Mouse (Mus musculus) midbrain, embryonic 14.5 days (tissue): Measurements from ENCODE around the gene Tcp11. TPM values are rescaled to one million over a fixed set of nuclear protein-coding genes. Genes with fewer than 3 reads are reported as not detected.

Experiments
- ATAC-seq: fragments of 200-750 bp; cut with Nextera tagmentation; 2 replicates; pipeline ENCODE4 v1.8.0; 2017; ENCODE audit warnings: moderate number of reproducible peaks, moderate library complexity; ENCODE audit not compliant: low FRiP score, low TSS enrichment
- DNase-seq: peaks from one replicate; pipeline ENCODE4 v3.0.0-alpha.2; 2015
- H3K27ac ChIP-seq: fragments of 300-500 bp; sonication (generic); replicated peaks from 2 replicates; pipeline ENCODE4 v1.5.1; 2014; ENCODE audit warnings: mild to moderate bottlenecking, low read depth, low read length, moderate library complexity
- H3K27me3 ChIP-seq: fragments of 300-500 bp; sonication (generic); 2 replicates; pipeline ENCODE4 v1.6.1; 2014; ENCODE audit warnings: low read length, control low read depth, mixed read lengths; ENCODE audit not compliant: control insufficient read depth, insufficient read depth
- H3K36me3 ChIP-seq: fragments of 300-500 bp; sonication (generic); 2 replicates; pipeline ENCODE4 v1.6.1; 2014; ENCODE audit warnings: low read length, control low read depth; ENCODE audit not compliant: control insufficient read depth, insufficient read depth
- H3K4me1 ChIP-seq: fragments of 300-500 bp; sonication (generic); 2 replicates; pipeline ENCODE4 v1.6.1; 2014; ENCODE audit warnings: mild to moderate bottlenecking, antibody characterized with exemption, low read length, control low read depth; ENCODE audit not compliant: control insufficient read depth, insufficient read depth
- H3K4me2 ChIP-seq: fragments of 300-500 bp; sonication (generic); 2 replicates; pipeline ENCODE4 v1.6.1; 2014; ENCODE audit warnings: mild to moderate bottlenecking, low read length, moderate library complexity
- H3K4me3 ChIP-seq: fragments of 300-500 bp; sonication (generic); replicated peaks from 2 replicates; pipeline ENCODE4 v1.5.1; 2014; ENCODE audit warnings: low read depth, low read length
- H3K9ac ChIP-seq: fragments of 300-500 bp; sonication (generic); replicated peaks from 2 replicates; pipeline ENCODE4 v1.6.1; 2014; ENCODE audit warnings: mild to moderate bottlenecking, low read length, moderate library complexity
- H3K9me3 ChIP-seq: fragments of 300-500 bp; sonication (generic); 2 replicates; pipeline ENCODE4 v1.6.1; 2016; ENCODE audit warnings: low read length, control low read depth, mixed read lengths; ENCODE audit not compliant: control insufficient read depth
- WGBS: fragments of 180-500 bp; shearing (Covaris S2); extraction: QIAGEN DNeasy Blood & Tissue Kit; methylation state at CpG from one replicate; pipeline ENCODE4 v1.1.7; 2014; 5-methylcytosine and 5-hydroxymethylcytosine counted together
- polyA plus RNA-seq: library from polyadenylated mRNA; unstranded; fragments of >200 nt; fragmentation: Nextera tagmentation; extraction: Ambion mirVana; gene quantifications from 2 replicates; pipeline ENCODE4 v1.2.1, GENCODE M21; 2014

Gene Tcp11
- polyA plus RNA-seq, 1 experiment from 2014 or later: 0.88 TPM

DNA sequence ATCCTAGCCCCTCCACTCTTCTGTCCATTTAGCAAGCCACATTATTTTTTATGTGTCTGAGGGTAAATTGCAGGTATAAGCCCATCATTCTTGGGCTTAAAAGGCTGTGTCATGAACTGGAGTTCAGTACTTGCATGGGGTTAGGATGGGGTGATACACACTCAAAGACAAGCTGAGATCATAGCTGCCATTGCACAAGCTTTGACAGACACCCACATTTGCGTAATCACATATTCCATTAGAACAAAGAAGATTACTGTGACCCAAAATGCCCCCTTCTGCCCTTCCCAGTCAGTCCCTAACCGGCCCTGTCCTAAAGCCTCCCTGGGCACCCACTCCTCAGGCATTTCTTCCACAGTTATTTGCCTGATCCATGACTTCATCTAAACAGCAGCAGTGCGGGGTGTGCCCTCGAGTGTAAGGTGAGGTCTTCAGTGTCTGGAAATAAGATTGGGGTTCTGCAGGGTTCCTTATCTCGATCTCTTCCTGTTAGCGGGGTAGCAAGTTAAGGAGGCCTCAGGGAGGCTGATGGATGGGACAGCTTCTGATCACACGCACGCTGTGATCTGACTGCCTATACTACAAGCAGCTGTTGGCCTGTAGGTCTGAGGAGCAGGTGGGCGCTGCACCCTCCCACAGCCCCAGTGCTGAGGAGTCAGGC is 49.0 kb downstream of the Tcp11 start:
- H3K4me3 ChIP-seq: no peak overlapping the region
- no peaks in the 10 kb centered on the region for H3K9me3 ChIP-seq
- no peak overlapping the region for H3K9ac ChIP-seq
- DNase-seq (no peak), ATAC-seq (no peak)
- 81% methylated on average over 9 of the region's 9 CpGs for WGBS
- no peak overlapping the region for H3K27ac ChIP-seq
- H3K36me3 ChIP-seq: no peaks in the 10 kb centered on the region
- no peak overlapping the region for H3K4me2 ChIP-seq
- peaks cover 12% of the 10 kb centered on the region for H3K4me1 ChIP-seq
- no peaks in the 10 kb centered on the region for H3K27me3 ChIP-seq

DNA sequence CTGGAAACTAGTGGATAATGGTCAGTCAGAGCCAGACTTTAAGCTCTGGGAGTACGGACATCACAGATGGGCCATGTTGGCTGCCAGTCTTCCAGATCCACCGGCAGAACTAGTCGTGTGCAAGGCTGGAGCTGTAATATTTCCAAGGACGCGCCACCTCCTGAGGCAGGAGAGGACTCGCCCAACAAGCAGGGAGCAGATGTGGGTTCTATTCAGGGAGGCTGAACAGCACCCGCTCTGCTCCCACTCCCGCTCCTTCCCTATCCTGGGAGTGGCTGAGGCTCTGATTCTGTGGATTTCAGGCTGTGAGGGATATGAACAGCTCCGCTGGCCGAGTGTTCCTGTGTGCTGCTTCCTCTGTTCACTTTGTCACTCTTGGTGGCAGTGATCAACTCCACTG is 50.0 kb downstream of the Tcp11 start:
- no peaks in the 10 kb centered on the region for H3K27me3 ChIP-seq
- H3K9me3 ChIP-seq: no peaks in the 10 kb centered on the region
- ATAC-seq (no peak), DNase-seq (no peak)
- WGBS: 92% methylated on average over 10 of the region's 10 CpGs
- H3K27ac ChIP-seq: no peak overlapping the region
- no peak overlapping the region for H3K9ac ChIP-seq
- H3K36me3 ChIP-seq: no peaks in the 10 kb centered on the region
- H3K4me1 ChIP-seq: peaks cover 17% of the 10 kb centered on the region
- H3K4me3 ChIP-seq: no peak overlapping the region
- H3K4me2 ChIP-seq: no peak overlapping the region

DNA sequence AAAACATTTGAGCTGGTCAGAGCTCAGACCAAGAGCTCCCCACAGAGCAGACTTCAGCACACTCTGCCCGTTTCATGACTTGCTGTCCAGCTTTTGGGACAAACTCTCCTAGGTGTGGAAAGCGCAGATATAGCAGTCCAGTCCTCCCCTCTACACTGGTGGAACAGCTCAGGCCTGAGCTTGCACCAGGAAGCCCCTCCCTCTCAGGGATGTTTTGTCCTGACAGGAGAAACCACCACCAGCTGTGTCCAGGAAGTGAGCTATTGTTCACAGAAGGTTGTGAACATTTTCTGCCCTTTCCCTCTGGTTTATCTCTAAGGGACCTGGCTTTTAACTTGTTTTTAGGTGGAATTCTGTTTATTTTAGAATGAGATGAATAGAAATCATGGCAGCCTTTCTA is 51.1 kb downstream of the Tcp11 start:
- H3K4me2 ChIP-seq: no peak overlapping the region
- no peaks in the 10 kb centered on the region for H3K9me3 ChIP-seq
- H3K27ac ChIP-seq: no peak overlapping the region
- DNase-seq: no peak
- H3K4me1 ChIP-seq: peaks cover 20% of the 10 kb centered on the region
- WGBS: 64% methylated on average over 2 of the region's 2 CpGs
- no peaks in the 10 kb centered on the region for H3K27me3 ChIP-seq
- no peak for ATAC-seq
- no peak overlapping the region for H3K4me3 ChIP-seq
- no peaks in the 10 kb centered on the region for H3K36me3 ChIP-seq
- H3K9ac ChIP-seq: no peak overlapping the region

DNA sequence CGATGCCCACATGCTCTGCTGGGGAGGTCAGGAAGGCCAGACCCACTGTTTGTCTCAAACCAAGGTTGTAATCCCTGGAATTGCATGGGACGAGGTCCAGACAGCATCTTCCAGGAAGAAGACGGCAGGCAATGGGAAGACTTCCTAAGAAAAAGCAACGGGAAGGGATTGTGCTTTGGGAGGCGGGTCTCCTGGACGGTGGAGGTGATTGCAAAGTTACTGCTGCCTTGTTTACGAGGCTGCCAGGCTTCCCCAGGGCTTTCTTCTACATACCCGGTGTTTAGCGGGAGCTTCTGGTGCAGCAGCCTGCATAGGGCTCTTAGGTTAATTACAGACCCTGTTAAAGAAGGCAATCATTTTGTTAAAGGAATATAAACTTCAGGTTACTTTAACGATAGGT is 52.2 kb downstream of the Tcp11 start:
- Histone ChIP-seq H3K36me3 (no peaks in the 10 kb centered on the region), H3K27me3 (no peaks in the 10 kb centered on the region), H3K9me3 (no peaks in the 10 kb centered on the region), H3K9ac (no peak overlapping the region), H3K4me2 (no peak overlapping the region), H3K4me3 (no peak overlapping the region), H3K4me1 (peaks cover 18% of the 10 kb centered on the region), H3K27ac (no peak overlapping the region)
- WGBS: 76% methylated on average over 10 of the region's 10 CpGs
- DNase-seq (no peak), ATAC-seq (no peak)

DNA sequence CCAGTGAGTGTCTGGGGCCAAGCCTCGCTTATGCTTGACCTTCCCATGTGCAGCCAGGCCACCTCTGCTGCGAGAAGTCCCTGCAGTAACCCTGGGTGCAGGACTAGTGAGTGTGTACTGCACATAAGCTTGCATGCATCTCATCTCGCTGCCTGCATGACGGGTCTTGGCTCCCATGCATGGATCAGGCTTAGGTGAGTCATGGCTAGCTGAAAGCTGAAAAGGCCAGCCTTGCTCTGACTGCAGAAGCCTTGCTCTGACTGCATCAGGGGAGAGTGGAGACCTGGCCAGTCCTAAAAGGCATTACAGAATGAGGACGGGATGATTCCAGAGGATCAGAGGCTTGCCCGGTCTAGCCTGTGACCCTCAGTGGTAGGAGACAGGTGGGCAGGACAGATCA is 53.2 kb downstream of the Tcp11 start:
- no peak overlapping the region for H3K9ac ChIP-seq
- no peak overlapping the region for H3K27ac ChIP-seq
- WGBS: 95% methylated on average over 6 of the region's 6 CpGs
- no peak overlapping the region for H3K4me3 ChIP-seq
- DNase-seq: no peak
- no peaks in the 10 kb centered on the region for H3K9me3 ChIP-seq
- H3K27me3 ChIP-seq: no peaks in the 10 kb centered on the region
- no peak for ATAC-seq
- no peaks in the 10 kb centered on the region for H3K36me3 ChIP-seq
- no peak overlapping the region for H3K4me2 ChIP-seq
- H3K4me1 ChIP-seq: peaks cover 12% of the 10 kb centered on the region

DNA sequence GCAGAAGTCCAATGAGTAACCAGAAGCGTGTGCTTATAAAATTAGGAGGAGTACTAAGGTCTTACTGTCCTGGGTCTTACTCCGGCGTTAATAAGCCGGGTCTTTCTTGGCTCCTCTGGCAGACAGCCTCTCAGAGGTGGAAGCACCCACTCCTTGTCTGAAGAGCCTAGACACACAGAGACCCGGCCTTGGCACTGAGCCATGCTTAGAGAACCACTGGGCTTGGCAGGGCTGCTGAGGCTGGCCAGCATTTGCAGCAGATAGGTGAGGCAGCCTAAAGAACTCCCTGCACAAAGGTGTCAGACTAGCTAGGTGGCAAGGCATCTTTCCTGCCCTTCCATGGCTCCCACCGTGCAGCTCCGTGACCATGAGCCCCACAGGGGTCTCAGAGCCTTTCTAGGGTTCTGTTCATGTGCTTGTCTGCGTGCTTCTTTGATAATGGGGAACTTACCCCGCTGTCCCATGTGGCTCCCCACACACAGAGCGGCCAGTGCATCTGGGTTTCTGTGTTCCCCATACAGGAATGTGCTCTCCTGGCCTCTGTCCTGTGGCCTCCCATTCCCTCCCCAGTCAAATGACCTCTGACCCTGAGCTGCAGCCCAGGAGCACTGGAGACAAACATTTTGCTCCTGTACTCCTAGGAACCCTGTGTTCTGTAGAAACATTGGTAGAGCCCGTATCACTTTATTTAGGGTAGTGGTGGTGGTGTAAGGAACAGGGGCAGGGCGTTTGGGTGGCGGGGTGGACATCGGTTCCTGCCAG is 54.1 kb downstream of the Tcp11 start:
- Histone ChIP-seq H3K9ac (no peak overlapping the region), H3K4me3 (no peak overlapping the region), H3K27ac (peak overlapping the region; percentile 28)

DNA sequence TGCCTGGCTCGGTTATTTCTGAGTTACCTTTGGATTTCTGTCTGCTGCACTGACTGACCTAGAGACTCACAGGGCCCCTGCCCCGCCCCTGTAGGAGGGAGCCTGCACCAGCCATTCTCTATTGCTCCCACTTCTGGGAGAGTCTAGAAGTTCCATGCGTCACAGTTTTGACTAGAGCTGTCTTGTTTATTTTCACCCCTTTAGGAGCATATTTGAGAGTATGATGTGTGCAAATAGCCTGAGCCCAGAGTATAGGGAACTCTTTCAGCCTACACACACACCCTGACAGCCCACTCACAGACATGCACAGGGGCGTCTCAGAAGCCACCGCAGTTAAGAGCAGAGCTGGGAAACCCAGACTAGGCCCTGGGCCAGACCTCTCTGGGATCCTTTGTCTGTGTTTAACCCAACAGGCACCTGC is 54.9 kb downstream of the Tcp11 start:
- Histone ChIP-seq H3K36me3 (no peaks in the 10 kb centered on the region), H3K27ac (peak overlapping the region; percentile 28), H3K4me3 (no peak overlapping the region), H3K9me3 (no peaks in the 10 kb centered on the region), H3K4me1 (peaks cover 15% of the 10 kb centered on the region; the same call in 1 of the 2 replicates), H3K4me2 (no peak overlapping the region), H3K9ac (no peak overlapping the region), H3K27me3 (no peaks in the 10 kb centered on the region)
- ATAC-seq (no peak), DNase-seq (peak; percentile 34)
- 77% methylated on average over 5 of the region's 5 CpGs for WGBS

More for the DNA sequence above, 54.1 kb downstream of the Tcp11 start:
- H3K4me1 ChIP-seq: peaks cover 15% of the 10 kb centered on the region; the same call in 1 of the 2 replicates
- H3K4me2 ChIP-seq: no peak overlapping the region
- no peaks in the 10 kb centered on the region for H3K27me3 ChIP-seq
- H3K9me3 ChIP-seq: no peaks in the 10 kb centered on the region
- DNase-seq (peak; percentile 72), ATAC-seq (no peak)
- no peaks in the 10 kb centered on the region for H3K36me3 ChIP-seq
- WGBS: 84% methylated on average over 14 of the region's 14 CpGs

DNA sequence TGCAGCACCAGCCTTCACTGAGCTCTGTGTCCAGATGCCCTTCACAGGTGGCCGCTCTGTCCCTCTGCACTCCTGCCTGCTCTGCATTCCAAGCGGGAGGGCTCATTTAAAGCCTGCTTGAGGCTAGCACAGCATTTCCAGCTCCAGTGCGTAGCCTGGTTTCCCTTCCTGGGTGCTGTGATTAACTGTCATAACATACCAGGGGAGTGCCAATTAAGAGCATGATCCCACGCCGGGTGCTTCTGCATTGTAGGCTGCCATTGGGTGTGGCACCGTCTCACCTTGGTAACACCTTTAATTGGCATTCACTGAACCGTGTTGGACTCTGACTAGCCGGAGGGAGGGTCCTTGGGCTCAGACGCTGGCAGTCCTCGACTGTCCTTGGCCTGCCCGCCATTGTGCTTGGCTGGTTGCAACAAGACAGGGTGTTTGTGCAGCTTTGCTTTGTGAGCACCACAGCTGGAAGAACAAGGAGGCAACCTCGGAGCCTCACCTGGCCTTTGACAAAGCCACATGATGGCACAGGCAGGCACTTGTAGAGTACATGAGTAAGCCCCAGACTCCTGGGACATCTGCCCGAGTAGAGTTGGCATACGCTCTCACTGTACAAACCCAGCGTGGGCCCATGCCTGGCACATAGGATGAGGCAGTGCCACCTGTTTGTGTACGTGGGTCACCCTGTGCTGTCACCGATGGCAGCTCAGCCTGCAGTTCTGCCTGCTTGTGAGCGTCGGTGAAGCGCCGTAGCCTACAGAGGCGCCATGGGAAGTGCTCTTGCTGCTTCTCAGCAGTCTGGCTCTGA is 57.4 kb downstream of the Tcp11 start:
- Histone ChIP-seq H3K9ac (no peak overlapping the region), H3K27me3 (no peaks in the 10 kb centered on the region), H3K4me1 (peaks cover 29% of the 10 kb centered on the region), H3K4me3 (no peak overlapping the region), H3K27ac (peak overlapping the region; percentile 37; the same call in 1 of the 2 replicates), H3K9me3 (no peaks in the 10 kb centered on the region), H3K4me2 (no peak overlapping the region), H3K36me3 (no peaks in the 10 kb centered on the region)
- no peak for DNase-seq
- 85% methylated on average over 22 of the region's 22 CpGs for WGBS
- ATAC-seq: no peak
